Mouse (Mus musculus): ENCODE measurements around the gene Arl15. TPM values are rescaled to one million over a fixed set of nuclear protein-coding genes. Genes with fewer than 3 reads are reported as not detected.

Gene Arl15
- polyA plus RNA-seq, 1 experiment from 2014 or later, result 3.7 TPM

- Histone ChIP-seq H3K4me3 (ENCODE audit: low read depth, low read length) (no peak overlapping the region), H3K27ac (replicated peaks) (no peak overlapping the region), H3K36me3 (ENCODE audit: control insufficient read depth, insufficient read depth, low read length) (no peaks in the 10 kb centered on the region; the same call in 1 of the 2 replicates), H3K9ac (ENCODE audit: low read length) (no peak overlapping the region), H3K4me2 (replicated peaks; ENCODE audit: low read depth) (no peak overlapping the region), H3K27me3 (ENCODE audit: control insufficient read depth, insufficient read depth, low read length) (no peaks in the 10 kb centered on the region), H3K9me3 (ENCODE audit: control insufficient read depth, low read length) (no peaks in the 10 kb centered on the region), H3K4me1 (replicated peaks; ENCODE audit: control insufficient read depth, insufficient read depth) (no peaks in the 10 kb centered on the region)
- TF ChIP-seq CTCF (IDR thresholded peaks at IDR 0.05; ENCODE audit: low read depth) (no peak), EP300 (optimal IDR thresholded peaks at IDR 0.05) (no peak)
- DNase-seq (ENCODE audit: low spot score), result no peak
- ATAC-seq (ENCODE audit: low FRiP score, low TSS enrichment), result no peak
- 56% methylated on average over 5 of the region's 5 CpGs for WGBS
These were observed 176.4 kb downstream of the Arl15 start for GRCm38 (mm10) chr13:113970706-113971105.

DNA sequence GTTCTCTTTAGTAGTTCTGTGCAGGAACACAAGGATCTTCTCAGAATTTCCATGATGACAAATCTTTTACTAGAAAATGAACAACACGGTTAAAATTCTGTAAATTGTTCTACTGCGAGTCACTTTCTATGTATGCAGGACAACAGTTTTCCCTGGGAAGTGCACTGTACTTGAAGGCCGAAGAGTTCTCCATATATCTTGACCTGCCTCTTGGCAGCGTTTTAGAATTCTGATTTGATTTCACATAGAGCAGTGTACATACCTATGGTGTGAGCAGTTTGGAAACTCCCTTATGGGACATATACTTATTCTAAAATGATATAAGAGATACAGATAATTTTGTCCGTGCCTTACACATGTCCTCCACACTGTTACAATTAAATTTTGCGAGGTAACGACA is 178.1 kb downstream of the Arl15 start:
- TF ChIP-seq EP300 (optimal IDR thresholded peaks at IDR 0.05) (no peak), CTCF (IDR thresholded peaks at IDR 0.05; ENCODE audit: low read depth) (no peak)
- no peaks in the 10 kb centered on the region for H3K9me3 ChIP-seq (ENCODE audit: control insufficient read depth, low read length)
- no peak overlapping the region for H3K4me2 ChIP-seq (replicated peaks; ENCODE audit: low read depth)
- H3K27ac ChIP-seq (replicated peaks), result no peak overlapping the region
- no peak overlapping the region for H3K9ac ChIP-seq (ENCODE audit: low read length)
- ATAC-seq (ENCODE audit: low FRiP score, low TSS enrichment), result no peak
- no peaks in the 10 kb centered on the region for H3K27me3 ChIP-seq (ENCODE audit: control insufficient read depth, insufficient read depth, low read length)
- no peaks in the 10 kb centered on the region; the same call in 1 of the 2 replicates for H3K36me3 ChIP-seq (ENCODE audit: control insufficient read depth, insufficient read depth, low read length)
- H3K4me3 ChIP-seq (ENCODE audit: low read depth, low read length), result no peak overlapping the region
- no peak for DNase-seq (ENCODE audit: low spot score)
- WGBS, result 84% methylated on average over 7 of the region's 7 CpGs
- no peaks in the 10 kb centered on the region for H3K4me1 ChIP-seq (replicated peaks; ENCODE audit: control insufficient read depth, insufficient read depth)

DNA sequence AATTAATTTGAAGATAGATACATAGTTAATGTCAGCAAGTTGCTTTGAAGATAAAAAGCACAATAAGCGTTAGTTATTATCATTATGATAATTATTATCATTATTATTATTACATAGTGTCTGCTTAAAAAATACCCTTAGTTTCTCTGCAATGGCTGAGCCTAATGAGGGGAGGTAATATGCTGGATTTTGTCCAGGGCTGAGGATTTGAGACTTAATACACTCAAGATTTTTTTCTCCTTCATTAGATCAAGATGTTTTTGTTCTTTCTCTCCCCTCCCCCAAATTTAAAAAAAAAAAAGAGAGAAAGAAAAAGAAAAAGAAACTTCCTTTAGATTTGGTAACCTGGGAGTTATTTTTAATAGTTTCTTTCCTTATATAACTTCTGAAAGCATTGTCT is 180.6 kb downstream of the Arl15 start:
- WGBS, result 92% methylated on average over 1 of the region's 1 CpGs
- H3K4me2 ChIP-seq (replicated peaks; ENCODE audit: low read depth), result no peak overlapping the region
- H3K27ac ChIP-seq (replicated peaks), result no peak overlapping the region
- H3K4me3 ChIP-seq (ENCODE audit: low read depth, low read length), result no peak overlapping the region
- H3K4me1 ChIP-seq (replicated peaks; ENCODE audit: control insufficient read depth, insufficient read depth), result no peaks in the 10 kb centered on the region
- no peak overlapping the region for H3K9ac ChIP-seq (ENCODE audit: low read length)
- H3K9me3 ChIP-seq (ENCODE audit: control insufficient read depth, low read length), result no peaks in the 10 kb centered on the region
- TF ChIP-seq EP300 (optimal IDR thresholded peaks at IDR 0.05) (no peak), CTCF (IDR thresholded peaks at IDR 0.05; ENCODE audit: low read depth) (no peak)
- DNase-seq (ENCODE audit: low spot score), result no peak
- H3K27me3 ChIP-seq (ENCODE audit: control insufficient read depth, insufficient read depth, low read length), result no peaks in the 10 kb centered on the region
- no peak for ATAC-seq (ENCODE audit: low FRiP score, low TSS enrichment)
- H3K36me3 ChIP-seq (ENCODE audit: control insufficient read depth, insufficient read depth, low read length), result no peaks in the 10 kb centered on the region

- Histone ChIP-seq H3K9me3 (ENCODE audit: control insufficient read depth, low read length) (no peaks in the 10 kb centered on the region), H3K9ac (ENCODE audit: low read length) (no peak overlapping the region), H3K27me3 (ENCODE audit: control insufficient read depth, insufficient read depth, low read length) (no peaks in the 10 kb centered on the region), H3K36me3 (ENCODE audit: control insufficient read depth, insufficient read depth, low read length) (no peaks in the 10 kb centered on the region), H3K4me3 (ENCODE audit: low read depth, low read length) (no peak overlapping the region), H3K4me1 (replicated peaks; ENCODE audit: control insufficient read depth, insufficient read depth) (no peaks in the 10 kb centered on the region), H3K4me2 (replicated peaks; ENCODE audit: low read depth) (no peak overlapping the region), H3K27ac (replicated peaks) (no peak overlapping the region)
- 81% methylated on average over 6 of the region's 6 CpGs for WGBS
- no peak for DNase-seq (ENCODE audit: low spot score)
- no peak for ATAC-seq (ENCODE audit: low FRiP score, low TSS enrichment)
- no peak for TF ChIP-seq CTCF (IDR thresholded peaks at IDR 0.05; ENCODE audit: low read depth)
- TF ChIP-seq EP300 (optimal IDR thresholded peaks at IDR 0.05), result no peak
These were observed 181.4 kb downstream of the Arl15 start for GRCm38 (mm10) chr13:113975722-113976121.

DNA sequence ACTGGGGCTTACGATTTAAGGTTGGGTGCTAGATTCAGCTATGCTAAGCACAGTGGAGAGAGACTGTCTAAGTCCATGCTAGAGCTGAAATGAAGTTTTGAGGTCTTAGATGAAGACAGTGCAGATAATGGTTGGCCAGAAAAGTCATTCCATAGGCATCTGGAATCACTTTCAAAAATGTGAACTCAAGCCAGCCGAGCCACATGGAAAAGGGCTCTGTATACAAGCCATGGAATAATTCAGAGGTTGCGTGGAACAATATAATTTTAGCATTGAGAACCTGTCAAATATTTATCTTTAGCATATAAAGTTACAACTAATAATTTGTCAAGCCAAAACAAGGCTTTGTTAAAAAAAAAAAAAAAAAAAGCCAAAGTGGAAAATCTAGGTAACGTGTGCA is 182.6 kb downstream of the Arl15 start:
- no peak overlapping the region for H3K9ac ChIP-seq (ENCODE audit: low read length)
- no peak for TF ChIP-seq CTCF (IDR thresholded peaks at IDR 0.05; ENCODE audit: low read depth)
- TF ChIP-seq EP300 (optimal IDR thresholded peaks at IDR 0.05), result no peak
- H3K4me1 ChIP-seq (replicated peaks; ENCODE audit: control insufficient read depth, insufficient read depth), result no peaks in the 10 kb centered on the region
- H3K36me3 ChIP-seq (ENCODE audit: control insufficient read depth, insufficient read depth, low read length), result no peaks in the 10 kb centered on the region
- H3K9me3 ChIP-seq (ENCODE audit: control insufficient read depth, low read length), result no peaks in the 10 kb centered on the region
- no peak overlapping the region for H3K4me2 ChIP-seq (replicated peaks; ENCODE audit: low read depth)
- WGBS, result 81% methylated on average over 4 of the region's 4 CpGs
- ATAC-seq (ENCODE audit: low FRiP score, low TSS enrichment), result no peak
- H3K27me3 ChIP-seq (ENCODE audit: control insufficient read depth, insufficient read depth, low read length), result no peaks in the 10 kb centered on the region
- DNase-seq (ENCODE audit: low spot score), result no peak
- H3K27ac ChIP-seq (replicated peaks), result no peak overlapping the region
- H3K4me3 ChIP-seq (ENCODE audit: low read depth, low read length), result no peak overlapping the region

GRCm38 (mm10) chr13:113980739-113981460 is 186.6 kb downstream of the Arl15 start:
- Histone ChIP-seq H3K27ac (replicated peaks) (no peak overlapping the region), H3K9ac (ENCODE audit: low read length) (no peak overlapping the region), H3K27me3 (ENCODE audit: control insufficient read depth, insufficient read depth, low read length) (no peaks in the 10 kb centered on the region), H3K9me3 (ENCODE audit: control insufficient read depth, low read length) (no peaks in the 10 kb centered on the region), H3K4me3 (ENCODE audit: low read depth, low read length) (no peak overlapping the region), H3K4me2 (replicated peaks; ENCODE audit: low read depth) (no peak overlapping the region), H3K4me1 (replicated peaks; ENCODE audit: control insufficient read depth, insufficient read depth) (no peaks in the 10 kb centered on the region), H3K36me3 (ENCODE audit: control insufficient read depth, insufficient read depth, low read length) (no peaks in the 10 kb centered on the region)
- no peak for ATAC-seq (ENCODE audit: low FRiP score, low TSS enrichment)
- 64% methylated on average over 15 of the region's 15 CpGs for WGBS
- no peak for DNase-seq (ENCODE audit: low spot score)
- TF ChIP-seq CTCF (IDR thresholded peaks at IDR 0.05; ENCODE audit: low read depth) (no peak), EP300 (optimal IDR thresholded peaks at IDR 0.05) (no peak)
